Mouse (Mus musculus) heart, adult 2 months (tissue): ENCODE data around the gene Nt5c.

Experiments
- CTCF ChIP-seq: fragments of 200-600 bp; IDR thresholded peaks from 2 replicates; pipeline ENCODE4 v1.8.1; 2022; ENCODE audit warnings: antibody characterized with exemption, mild to moderate bottlenecking, moderate library complexity
- EP300 ChIP-seq: fragments of 200-500 bp; IDR thresholded peaks from 2 replicates; pipeline ENCODE4 v1.6.1; 2011; ENCODE audit warnings: low read depth, low read length, control low read depth; ENCODE audit not compliant: insufficient read depth

DNA sequence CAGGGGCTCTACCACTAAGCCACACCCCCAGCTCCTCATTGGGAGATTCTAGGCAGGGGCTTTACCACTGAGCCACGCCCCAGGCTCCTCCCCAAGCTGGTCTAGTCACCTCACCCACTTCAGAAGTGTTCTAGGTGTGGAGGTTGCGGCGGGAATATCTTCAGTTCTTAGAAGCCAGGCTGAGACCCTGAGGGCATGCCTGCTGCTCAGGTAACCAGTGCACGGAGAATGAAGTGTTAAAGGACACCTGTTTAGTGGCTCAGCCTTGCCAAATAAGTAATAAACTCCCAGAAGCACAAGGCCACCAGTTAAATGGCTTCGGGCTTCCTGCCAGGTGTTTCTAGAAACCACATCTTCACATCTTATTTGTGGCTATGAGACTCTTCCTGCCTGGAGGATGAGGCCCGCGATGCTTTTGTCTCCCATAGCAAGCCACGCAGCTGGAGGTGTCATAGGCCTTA is 39.9 kb downstream of the Nt5c start:
- TF ChIP-seq EP300: no peak
- TF ChIP-seq CTCF: no peak
